Mouse (Mus musculus) megakaryocyte-erythroid progenitor cell, adult 5-6 weeks (primary cell): ENCODE measurements around the gene Acot10. TPM values are rescaled to one million over a fixed set of nuclear protein-coding genes. Genes with fewer than 3 reads are reported as not detected.
"Not testable (repeated sequence)": the region's sequence is repeated elsewhere in the genome, so short reads cannot be mapped to it uniquely, and the experiment has no call there.

Experiments
- ATAC-seq: replicated peaks from 2 replicates; pipeline ENCODE4 v1.8.0; 2016; ENCODE audit warnings: mild to moderate bottlenecking, inconsistent platforms; ENCODE audit not compliant: severe bottlenecking, poor library complexity, low FRiP score, low TSS enrichment
- total RNA-seq, 2 experiments: library from RNA; stranded (forward) in 1 of 2; stranded (reverse) in 1 of 2; fragments of 200-1000, 215-1000 nt in 1 of 2; fragments of >200 nt in 1 of 2; fragmentation: Nextera tagmentation in 1 of 2; gene quantifications; 2 replicates each; pipeline ENCODE4 v1.2.3; 2014 to 2017

Gene Acot10
- total RNA-seq (2014; fragmentation: Nextera tagmentation) (not detected in 2 replicates), total RNA-seq (2017) (not detected in 2 replicates)

DNA sequence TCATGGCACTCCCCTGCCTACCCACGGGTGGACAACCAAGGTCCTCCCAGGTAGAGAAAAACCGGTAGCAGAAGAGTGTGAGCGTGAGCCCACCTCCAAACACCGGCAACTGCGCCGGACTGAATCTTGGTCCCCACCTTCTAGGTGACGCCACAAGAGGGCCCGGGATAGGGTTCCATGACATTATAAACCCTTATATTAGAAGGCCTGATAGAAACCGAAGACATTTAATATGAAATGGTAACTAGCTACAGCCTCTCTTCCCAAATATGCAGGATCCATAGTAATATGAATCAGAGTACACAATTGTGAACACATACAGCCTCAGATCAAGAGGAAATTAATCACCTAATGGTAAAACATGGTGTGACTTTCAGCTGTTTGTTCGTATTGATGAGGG lies at the start of gene Acot10:
Gene Acot10, minus strand, starts transcription at position 101 of the 400 bp plus-strand sequence.
- no peak for ATAC-seq

DNA sequence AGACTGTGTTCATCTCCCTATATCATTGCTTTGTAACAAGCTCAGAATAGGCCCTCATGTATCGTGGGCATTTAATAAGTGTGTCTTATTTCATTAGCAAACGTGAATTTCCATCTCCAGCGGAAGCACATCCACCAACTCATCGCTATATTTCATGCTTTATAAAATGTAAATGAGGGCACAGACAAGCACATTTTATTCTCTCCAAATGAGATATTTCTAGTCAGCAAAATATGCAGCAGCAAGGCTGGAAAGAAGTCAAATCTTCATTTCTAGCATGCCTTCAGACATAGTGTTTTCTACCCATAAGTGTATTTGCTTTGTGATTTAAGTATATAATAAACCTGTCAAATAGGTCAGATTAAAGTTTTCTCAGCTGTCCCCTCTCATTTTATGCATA lies 45.3 kb upstream of the Acot10 start:
- no peak for ATAC-seq

DNA sequence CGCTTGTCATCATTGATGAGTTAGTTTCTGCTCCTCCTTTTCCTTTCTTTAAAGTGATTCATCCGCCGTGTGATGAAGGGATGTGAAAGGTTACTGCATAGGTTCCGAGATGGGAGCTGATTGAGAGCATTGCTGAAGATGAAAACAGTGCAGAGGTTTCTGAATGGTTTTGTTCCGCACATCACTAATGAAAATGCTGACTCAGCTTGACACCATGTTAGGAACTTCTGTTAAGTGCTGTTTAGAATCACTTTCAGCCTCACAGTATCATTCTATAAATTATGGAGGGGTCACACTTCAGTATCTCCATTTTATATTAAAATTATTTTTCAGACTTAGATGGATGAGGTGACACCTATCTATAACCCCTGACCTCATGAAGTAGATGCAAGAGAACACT lies 29.7 kb upstream of the Acot10 start:
- no peak for ATAC-seq

DNA sequence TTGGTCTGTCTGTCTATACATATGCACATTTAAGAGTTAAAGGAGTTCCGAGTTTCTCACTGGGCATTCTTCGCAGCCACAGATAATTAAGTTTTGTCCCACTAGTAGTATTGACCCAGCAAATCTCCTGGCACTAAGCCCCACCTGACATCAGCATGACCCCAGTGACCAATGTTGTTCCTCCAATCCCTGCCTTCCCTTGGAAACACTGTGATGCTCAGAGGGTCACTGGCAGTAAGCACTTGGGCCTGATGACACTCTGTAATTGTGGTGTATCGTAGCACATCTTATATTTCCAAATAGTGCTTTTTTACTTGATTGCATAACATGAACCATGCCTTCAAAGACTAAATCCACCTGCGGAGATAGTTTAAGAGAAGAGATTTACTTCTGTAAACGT lies 17.6 kb upstream of the Acot10 start:
- no peak for ATAC-seq

DNA sequence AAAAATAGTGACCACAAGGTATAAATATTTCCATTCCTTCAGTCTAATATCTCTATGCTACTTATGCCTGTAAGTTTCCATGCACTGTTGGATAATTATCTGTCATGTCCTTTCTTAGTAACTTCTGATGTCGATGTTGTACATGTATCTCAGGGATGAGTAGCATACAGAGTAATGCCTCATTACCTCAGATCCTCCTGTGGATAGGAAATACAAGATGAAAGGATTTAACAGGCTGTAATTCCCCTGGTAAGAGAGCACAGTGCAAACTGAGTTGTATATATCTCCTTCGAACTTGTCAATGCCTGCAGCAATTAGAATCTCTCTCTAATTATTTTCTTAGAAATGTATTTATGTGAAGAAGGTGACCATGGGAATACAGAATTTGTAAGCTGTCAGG lies 16.2 kb upstream of the Acot10 start:
- no peak for ATAC-seq

DNA sequence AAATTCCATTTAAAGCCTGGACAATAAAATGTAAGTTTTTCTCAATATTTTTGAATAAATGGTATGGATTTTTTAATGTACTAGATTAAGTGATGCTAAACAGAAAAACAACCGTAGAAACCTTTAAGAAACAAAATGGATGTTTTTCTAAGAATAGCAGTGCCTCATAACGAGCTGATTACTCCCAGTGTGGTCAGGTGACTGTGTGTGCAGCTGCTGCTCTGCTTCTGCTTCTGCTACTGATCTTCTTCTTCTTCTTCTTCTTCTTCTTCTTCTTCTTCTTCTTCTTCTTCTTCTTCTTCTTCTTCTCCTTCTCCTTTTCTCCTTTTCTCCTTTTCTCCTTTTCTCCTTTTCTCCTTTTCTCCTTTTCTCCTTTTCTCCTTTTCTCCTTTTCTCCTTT lies 3.0 kb upstream of the Acot10 start:
- ATAC-seq, result not testable (repeated sequence)

DNA sequence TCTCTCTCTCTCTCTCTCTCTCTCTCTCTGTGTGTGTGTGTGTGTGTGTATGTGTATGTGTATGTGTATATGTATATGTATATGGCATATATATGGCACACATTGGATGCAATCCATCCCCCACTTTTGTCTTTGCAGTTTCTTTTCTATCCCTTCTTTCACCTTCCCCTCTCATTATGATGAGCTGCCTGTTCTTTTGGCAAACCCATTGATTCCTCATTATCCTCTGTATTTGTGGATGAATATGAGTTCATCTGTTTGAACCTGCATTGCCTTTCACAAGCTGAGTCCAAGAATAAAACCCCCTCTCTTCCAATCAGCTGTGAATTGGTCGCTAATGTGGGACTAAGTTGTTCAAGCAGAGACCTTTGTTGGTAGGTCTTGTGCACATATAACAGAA lies 1.4 kb upstream of the Acot10 start:
- no peak for ATAC-seq

DNA sequence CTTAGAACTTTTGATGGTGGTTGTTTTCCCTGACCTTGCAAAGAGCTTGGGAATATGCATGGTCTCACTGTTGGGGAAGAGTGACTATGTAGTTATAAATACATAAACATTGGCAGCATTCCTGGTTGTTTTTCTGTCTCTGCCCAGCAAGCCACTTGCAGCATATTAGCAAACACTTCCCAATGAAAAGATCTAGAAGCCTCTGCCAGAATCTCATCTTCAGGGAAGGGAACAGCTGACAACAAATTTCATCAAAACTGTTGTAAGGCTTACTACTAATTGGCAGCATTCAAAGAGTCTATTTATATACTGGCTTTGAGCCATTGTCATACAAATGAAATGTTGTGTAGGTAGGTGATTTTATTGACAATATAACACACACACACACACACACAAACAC lies 800 bp upstream of the Acot10 start:
- ATAC-seq, result no peak

DNA sequence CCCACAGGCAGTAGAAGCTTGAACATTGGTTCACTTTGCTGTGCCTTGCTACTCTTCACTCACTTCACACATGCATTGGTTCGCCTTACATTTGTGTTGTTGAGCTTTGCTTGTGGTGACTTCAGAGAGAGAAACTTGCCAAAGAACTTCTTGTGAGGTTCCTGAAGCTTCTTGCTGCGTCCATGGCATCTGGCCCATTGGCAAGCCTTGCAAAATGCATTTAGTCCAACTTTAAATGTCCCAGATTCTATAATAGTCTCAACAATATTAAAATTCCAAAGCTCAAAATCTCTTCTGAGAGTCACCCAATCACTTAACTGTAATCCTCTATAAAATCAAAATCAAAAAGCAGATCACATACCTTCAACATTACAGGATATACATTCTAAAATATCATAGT lies 6.3 kb downstream of the Acot10 start:
- no peak for ATAC-seq

DNA sequence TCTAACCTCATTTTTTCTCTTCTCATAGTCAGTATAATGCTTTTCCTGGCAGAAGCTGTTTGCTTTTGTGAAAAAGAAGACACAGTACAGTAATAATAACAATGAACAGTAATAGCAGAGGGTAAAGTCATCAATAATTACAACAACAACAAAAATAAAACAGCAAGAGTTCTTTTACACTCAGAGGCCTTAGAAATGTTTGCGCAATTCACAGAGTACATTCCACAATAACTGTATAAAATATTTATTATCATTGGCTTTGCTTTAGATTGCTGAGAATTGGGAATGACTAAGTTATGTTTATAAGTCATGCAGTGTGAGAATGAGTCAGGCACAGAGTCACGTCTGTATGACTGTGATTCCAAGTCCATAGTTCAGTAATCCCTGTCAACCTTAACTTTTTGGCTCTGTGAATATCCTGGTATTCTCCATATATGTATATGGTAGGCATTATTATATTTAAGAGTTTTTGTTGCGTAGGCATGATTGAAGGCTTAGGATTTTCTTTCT lies 23.6 kb downstream of the Acot10 start:
- ATAC-seq, result no peak

DNA sequence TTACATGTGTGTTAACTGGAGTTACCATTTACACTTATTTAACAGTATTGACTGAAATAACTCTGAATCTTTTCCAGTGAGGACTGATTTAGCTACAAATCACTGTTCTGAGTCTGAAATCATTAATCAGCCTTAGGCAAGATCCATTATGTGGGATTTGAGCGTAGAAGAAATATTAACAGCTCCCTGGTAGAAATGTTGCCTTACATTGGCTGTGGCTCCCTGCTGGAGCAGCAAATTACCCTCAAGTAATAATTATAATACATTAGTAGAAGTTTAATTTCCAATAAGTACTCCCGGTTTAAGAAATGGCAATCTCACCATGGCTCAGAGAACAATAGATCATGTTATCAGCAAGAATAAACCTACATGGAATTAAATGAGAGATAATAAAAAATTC lies 27.4 kb downstream of the Acot10 start:
- ATAC-seq, result no peak

DNA sequence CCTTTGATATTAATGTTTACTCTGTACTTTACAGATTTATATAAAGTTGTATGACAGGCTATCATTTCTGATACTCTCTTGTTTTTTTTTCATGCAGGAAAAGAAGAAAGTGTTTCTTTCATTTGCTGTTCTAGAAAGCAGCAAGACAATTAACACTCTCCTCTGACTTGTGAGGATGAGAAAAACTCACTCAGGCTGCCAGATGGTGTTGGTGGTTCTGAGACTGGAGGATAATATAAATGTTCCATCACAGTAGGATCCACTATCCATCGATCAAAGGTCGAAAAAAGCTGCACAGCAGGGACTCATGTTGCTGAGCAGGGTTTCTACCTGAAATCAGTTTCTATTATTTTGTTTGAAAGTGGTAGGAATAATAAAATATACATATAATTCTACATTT lies 32.0 kb downstream of the Acot10 start:
- ATAC-seq, result no peak

Other genes with a start within 250 kb of the Acot10 start
- gene Cdh12, start 217.5 kb downstream of the Acot10 start, total RNA-seq (2014; fragmentation: Nextera tagmentation), result not detected in 2 replicates
- not detected in 2 replicates for gene Cdh12, start 217.5 kb downstream of the Acot10 start, total RNA-seq (2017)